Mouse (Mus musculus): ENCODE results near the gene Srd5a1. TPM values are rescaled to one million over a fixed set of nuclear protein-coding genes. Genes with fewer than 3 reads are reported as not detected.
"Not testable (repeated sequence)": the region's sequence is repeated elsewhere in the genome, so short reads cannot be mapped to it uniquely, and the experiment has no call there.

Srd5a1 gene
- polyA plus RNA-seq, 1 experiment from 2014 or later, result 25.5 TPM

DNA sequence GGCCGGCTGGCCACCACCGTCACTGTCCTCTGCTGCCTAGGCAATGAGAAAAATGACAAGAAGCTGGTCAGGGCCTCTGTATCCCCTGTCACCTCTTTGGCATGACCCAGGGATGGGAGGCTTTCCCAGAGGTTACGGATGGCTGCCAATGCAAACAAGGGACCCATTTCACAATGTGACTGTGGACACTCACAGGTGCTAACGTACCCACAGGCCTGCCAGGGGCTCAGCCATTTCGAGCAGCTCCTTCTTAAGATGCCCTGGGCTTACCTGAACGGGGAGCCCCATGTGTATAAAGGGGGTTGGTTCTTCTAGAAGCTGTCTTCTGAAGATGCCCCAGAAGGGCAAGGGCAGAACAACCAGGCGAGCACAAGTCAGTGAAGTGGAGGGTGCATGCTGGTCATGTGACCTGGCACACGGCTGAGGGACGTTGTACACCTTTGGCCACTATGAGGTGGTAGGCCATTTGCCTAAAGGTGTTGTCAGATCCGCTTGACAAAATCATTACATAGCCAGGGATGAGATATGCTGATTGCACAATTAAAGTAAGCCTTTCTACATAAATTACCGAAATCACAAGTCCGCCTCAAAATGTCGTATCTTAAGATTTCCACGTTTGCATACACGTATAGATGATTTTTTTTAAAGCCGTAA is 33.9 kb downstream of the Srd5a1 start:
- no peak overlapping the region for H3K9ac ChIP-seq (replicated peaks; ENCODE audit: low read length)
- no peak overlapping the region for H3K4me3 ChIP-seq (replicated peaks; ENCODE audit: low read depth, low read length)
- no peaks in the 10 kb centered on the region for H3K27me3 ChIP-seq (ENCODE audit: control insufficient read depth, insufficient read depth, low read length)
- DNase-seq (no peak), ATAC-seq (ENCODE audit: low FRiP score, low TSS enrichment) (no peak)
- WGBS, result 92% methylated on average over 16 of the region's 16 CpGs
- H3K9me3 ChIP-seq (ENCODE audit: control insufficient read depth, low read length), result no peaks in the 10 kb centered on the region
- H3K27ac ChIP-seq (replicated peaks; ENCODE audit: low read depth, low read length), result no peak overlapping the region
- H3K36me3 ChIP-seq (ENCODE audit: control insufficient read depth, insufficient read depth, low read length), result no peaks in the 10 kb centered on the region
- no peak overlapping the region for H3K4me2 ChIP-seq (ENCODE audit: low read length)
- H3K4me1 ChIP-seq (ENCODE audit: control insufficient read depth, insufficient read depth, low read length), result no peaks in the 10 kb centered on the region

DNA sequence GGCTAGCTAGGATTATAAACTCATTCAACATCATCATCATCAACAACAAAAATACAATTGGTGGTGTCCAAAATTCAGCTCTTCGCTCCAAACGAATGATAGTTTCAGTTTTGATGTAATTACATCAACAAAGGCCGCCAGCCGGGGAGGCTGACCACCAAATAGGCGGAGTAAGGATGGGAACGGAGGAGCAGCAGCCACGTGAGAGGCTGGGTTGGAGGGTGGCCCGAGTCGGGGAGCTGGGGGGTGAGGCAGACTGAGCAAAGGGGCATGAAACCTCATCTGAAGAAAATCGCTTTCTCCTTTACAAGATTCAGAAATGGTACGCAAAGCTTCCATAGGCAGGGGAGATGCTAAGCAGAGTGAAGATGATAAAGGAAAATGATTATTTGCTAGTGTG is 34.6 kb downstream of the Srd5a1 start:
- Histone ChIP-seq H3K36me3 (ENCODE audit: control insufficient read depth, insufficient read depth, low read length) (no peaks in the 10 kb centered on the region), H3K4me3 (replicated peaks; ENCODE audit: low read depth, low read length) (no peak overlapping the region), H3K9me3 (ENCODE audit: control insufficient read depth, low read length) (no peaks in the 10 kb centered on the region), H3K27me3 (ENCODE audit: control insufficient read depth, insufficient read depth, low read length) (no peaks in the 10 kb centered on the region), H3K9ac (replicated peaks; ENCODE audit: low read length) (no peak overlapping the region), H3K4me2 (ENCODE audit: low read length) (no peak overlapping the region), H3K4me1 (ENCODE audit: control insufficient read depth, insufficient read depth, low read length) (no peaks in the 10 kb centered on the region), H3K27ac (replicated peaks; ENCODE audit: low read depth, low read length) (no peak overlapping the region)
- no peak for DNase-seq
- WGBS, result 66% methylated on average over 11 of the region's 11 CpGs
- no peak for ATAC-seq (ENCODE audit: low FRiP score, low TSS enrichment)

DNA sequence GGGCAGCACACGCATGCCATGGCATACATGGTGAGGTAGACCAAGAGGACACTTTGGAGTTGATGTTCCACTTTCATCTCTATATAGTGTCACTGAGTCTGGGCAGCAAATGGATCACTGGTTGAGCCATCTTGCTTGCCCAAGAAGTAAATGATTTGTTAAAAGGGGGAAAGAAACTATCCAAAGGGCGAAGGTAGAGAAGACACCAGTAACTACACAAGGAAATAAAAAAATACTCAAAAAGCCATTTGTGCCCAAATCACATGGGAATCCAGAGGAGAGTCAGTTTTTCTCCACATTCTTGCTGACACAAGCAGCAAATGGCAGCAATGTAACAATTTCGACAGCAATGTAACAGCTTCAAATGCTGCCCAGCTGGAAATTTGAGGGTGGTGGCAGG is 38.6 kb downstream of the Srd5a1 start:
- DNase-seq (no peak), ATAC-seq (ENCODE audit: low FRiP score, low TSS enrichment) (no peak)
- Histone ChIP-seq H3K27ac (replicated peaks; ENCODE audit: low read depth, low read length) (no peak overlapping the region), H3K9ac (replicated peaks; ENCODE audit: low read length) (no peak overlapping the region), H3K4me1 (ENCODE audit: control insufficient read depth, insufficient read depth, low read length) (no peaks in the 10 kb centered on the region), H3K27me3 (ENCODE audit: control insufficient read depth, insufficient read depth, low read length) (no peaks in the 10 kb centered on the region), H3K4me2 (ENCODE audit: low read length) (no peak overlapping the region), H3K36me3 (ENCODE audit: control insufficient read depth, insufficient read depth, low read length) (no peaks in the 10 kb centered on the region), H3K4me3 (replicated peaks; ENCODE audit: low read depth, low read length) (no peak overlapping the region), H3K9me3 (ENCODE audit: control insufficient read depth, low read length) (no peaks in the 10 kb centered on the region)
- 95% methylated on average over 3 of the region's 3 CpGs for WGBS

DNA sequence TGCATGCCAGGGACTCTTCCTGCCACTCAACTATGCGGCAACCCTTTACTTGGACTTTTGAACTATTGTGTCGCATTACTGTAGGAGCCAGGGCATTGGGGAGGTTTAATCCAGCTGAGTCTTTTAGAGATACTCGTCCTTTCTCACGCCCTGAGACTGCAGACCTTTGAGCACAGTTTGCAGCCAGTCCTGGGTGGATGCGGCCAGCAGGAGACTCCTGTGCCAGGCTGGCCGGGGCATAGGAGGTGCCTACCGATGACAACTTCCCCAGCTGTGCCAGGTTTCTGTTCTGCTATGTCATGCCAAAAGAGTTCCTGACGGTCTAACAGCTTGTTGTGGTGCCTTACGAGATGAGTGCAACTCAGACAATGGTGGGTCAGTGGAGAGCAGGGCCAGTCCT is 42.0 kb downstream of the Srd5a1 start:
- Histone ChIP-seq H3K9ac (replicated peaks; ENCODE audit: low read length) (no peak overlapping the region), H3K27ac (replicated peaks; ENCODE audit: low read depth, low read length) (no peak overlapping the region), H3K36me3 (ENCODE audit: control insufficient read depth, insufficient read depth, low read length) (no peaks in the 10 kb centered on the region), H3K4me1 (ENCODE audit: control insufficient read depth, insufficient read depth, low read length) (no peaks in the 10 kb centered on the region), H3K27me3 (ENCODE audit: control insufficient read depth, insufficient read depth, low read length) (no peaks in the 10 kb centered on the region), H3K4me2 (ENCODE audit: low read length) (no peak overlapping the region), H3K4me3 (replicated peaks; ENCODE audit: low read depth, low read length) (no peak overlapping the region), H3K9me3 (ENCODE audit: control insufficient read depth, low read length) (no peaks in the 10 kb centered on the region)
- ATAC-seq (ENCODE audit: low FRiP score, low TSS enrichment), result no peak
- 77% methylated on average over 9 of the region's 9 CpGs for WGBS
- DNase-seq, result no peak

DNA sequence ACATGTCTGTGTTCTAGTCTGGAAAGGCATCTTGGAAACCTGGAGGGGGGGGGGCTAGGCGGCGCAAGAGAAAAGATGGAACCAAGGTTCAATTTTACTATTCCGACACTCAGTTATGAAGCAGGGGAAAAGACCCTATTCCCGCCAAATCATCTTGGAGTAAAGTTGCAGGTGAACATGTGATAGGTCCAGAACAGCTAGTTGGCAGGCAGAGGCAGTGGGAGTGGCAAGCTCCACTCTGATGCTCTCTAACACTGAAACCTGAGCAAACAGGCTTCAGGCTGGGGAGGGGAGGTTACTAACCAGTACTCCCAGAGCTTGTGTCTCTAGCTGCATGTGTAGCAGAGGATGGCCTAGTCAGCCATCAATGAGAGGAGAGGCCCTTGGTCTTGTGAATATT is 45.8 kb downstream of the Srd5a1 start:
- not testable (repeated sequence) for H3K27ac ChIP-seq (replicated peaks; ENCODE audit: low read depth, low read length); H3K4me2 ChIP-seq (ENCODE audit: low read length); H3K9ac ChIP-seq (replicated peaks; ENCODE audit: low read length); H3K4me1 ChIP-seq (ENCODE audit: control insufficient read depth, insufficient read depth, low read length); H3K27me3 ChIP-seq (ENCODE audit: control insufficient read depth, insufficient read depth, low read length); H3K9me3 ChIP-seq (ENCODE audit: control insufficient read depth, low read length); H3K4me3 ChIP-seq (replicated peaks; ENCODE audit: low read depth, low read length); ATAC-seq (ENCODE audit: low FRiP score, low TSS enrichment); DNase-seq; H3K36me3 ChIP-seq (ENCODE audit: control insufficient read depth, insufficient read depth, low read length)
- 89% methylated on average over 4 of the region's 4 CpGs for WGBS

DNA sequence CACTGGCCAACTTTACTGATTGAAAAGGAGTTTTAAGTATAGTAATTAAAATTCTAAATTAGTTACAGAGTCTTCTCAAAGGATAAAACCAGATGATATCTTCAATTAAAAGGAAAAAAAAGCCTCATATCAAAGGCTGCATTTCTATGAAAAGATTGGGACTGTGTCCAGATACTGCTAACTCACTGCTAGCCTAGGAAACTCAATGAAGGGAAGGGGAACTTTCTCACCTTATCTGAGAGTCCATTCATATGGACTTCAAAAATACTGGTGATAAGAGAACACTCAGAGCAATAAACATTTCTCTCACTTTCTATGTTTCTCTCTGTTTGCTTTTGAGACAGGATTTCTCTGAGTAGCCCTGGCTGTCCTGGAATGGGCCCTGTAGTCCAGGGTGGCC is 46.7 kb downstream of the Srd5a1 start:
- DNase-seq (no peak), ATAC-seq (ENCODE audit: low FRiP score, low TSS enrichment) (no peak)
- no peak overlapping the region for H3K9ac ChIP-seq (replicated peaks; ENCODE audit: low read length)
- no peak overlapping the region for H3K4me2 ChIP-seq (ENCODE audit: low read length)
- H3K27ac ChIP-seq (replicated peaks; ENCODE audit: low read depth, low read length), result no peak overlapping the region
- H3K9me3 ChIP-seq (ENCODE audit: control insufficient read depth, low read length), result no peaks in the 10 kb centered on the region
- no peak overlapping the region for H3K4me3 ChIP-seq (replicated peaks; ENCODE audit: low read depth, low read length)
- no peaks in the 10 kb centered on the region for H3K36me3 ChIP-seq (ENCODE audit: control insufficient read depth, insufficient read depth, low read length)
- H3K4me1 ChIP-seq (ENCODE audit: control insufficient read depth, insufficient read depth, low read length), result peaks cover 6% of the 10 kb centered on the region
- no peaks in the 10 kb centered on the region for H3K27me3 ChIP-seq (ENCODE audit: control insufficient read depth, insufficient read depth, low read length)

DNA sequence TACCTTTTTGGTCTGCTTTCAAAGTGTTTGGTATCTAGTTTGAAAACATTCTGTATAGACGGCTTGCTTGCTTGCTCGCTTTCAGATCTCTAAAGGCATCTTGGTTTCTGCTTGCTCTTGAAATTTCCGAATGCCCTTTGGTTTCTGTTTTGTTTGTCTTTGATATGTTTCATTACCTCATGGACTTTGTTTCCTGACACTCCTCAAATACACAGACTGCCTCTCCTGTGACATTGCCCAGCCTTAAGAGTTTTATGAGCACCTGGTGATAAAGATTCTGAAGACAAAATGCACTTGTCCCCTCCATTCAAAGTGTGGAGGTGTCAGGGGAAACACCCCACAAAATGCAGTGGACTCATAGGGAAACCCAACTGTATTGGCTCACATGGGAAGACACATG is 47.3 kb downstream of the Srd5a1 start:
- Histone ChIP-seq H3K4me1 (ENCODE audit: control insufficient read depth, insufficient read depth, low read length) (peaks cover 12% of the 10 kb centered on the region), H3K27ac (replicated peaks; ENCODE audit: low read depth, low read length) (no peak overlapping the region), H3K9me3 (ENCODE audit: control insufficient read depth, low read length) (no peaks in the 10 kb centered on the region), H3K4me2 (ENCODE audit: low read length) (no peak overlapping the region), H3K9ac (replicated peaks; ENCODE audit: low read length) (no peak overlapping the region), H3K36me3 (ENCODE audit: control insufficient read depth, insufficient read depth, low read length) (no peaks in the 10 kb centered on the region), H3K27me3 (ENCODE audit: control insufficient read depth, insufficient read depth, low read length) (no peaks in the 10 kb centered on the region), H3K4me3 (replicated peaks; ENCODE audit: low read depth, low read length) (no peak overlapping the region)
- 92% methylated on average over 3 of the region's 3 CpGs for WGBS
- DNase-seq (no peak), ATAC-seq (ENCODE audit: low FRiP score, low TSS enrichment) (no peak)

DNA sequence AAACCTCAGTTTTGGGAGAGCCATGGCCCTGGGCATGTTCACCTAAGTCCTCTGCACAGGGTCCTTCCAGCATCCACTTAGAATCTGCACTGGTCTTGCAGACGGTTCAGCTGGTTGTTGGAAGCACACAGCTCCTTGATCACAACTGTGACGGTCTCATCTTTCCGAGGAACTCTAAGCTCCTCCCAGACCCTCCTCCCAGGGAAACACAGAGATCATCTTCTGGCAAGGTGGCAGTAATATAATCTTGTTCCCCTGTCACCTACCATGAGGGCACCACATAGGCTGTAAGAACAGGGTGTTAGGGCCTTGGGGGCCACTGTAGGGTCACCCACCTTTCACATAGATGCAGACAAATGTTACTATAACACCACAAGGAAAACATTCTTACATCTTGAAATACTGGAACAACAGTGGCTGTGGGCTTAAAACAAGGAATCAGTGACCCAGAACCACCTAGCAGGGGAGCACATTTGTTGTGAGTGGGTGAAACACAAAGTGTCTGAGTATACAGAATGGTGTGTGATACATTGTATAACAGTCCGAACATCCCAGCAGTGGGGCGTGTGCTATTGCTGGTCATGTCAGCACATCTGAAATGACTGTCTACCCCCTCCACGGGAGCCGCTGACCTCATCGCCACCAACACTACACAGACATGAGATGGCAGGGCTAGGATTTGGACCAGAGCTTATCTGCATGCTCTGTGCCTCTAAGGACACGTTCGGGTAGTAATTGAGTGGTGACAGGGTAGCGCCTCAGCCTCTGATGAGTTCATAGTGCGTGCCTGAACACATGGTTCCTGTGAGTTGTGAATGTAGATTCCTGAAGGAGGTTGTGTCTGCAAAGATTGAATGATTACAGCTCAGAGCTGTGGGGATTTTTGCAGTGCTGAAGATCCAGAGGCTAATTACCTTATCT is 48.3 kb downstream of the Srd5a1 start:
- H3K4me3 ChIP-seq (replicated peaks; ENCODE audit: low read depth, low read length), result no peak overlapping the region
- 67% methylated on average over 12 of the region's 12 CpGs for WGBS

DNA sequence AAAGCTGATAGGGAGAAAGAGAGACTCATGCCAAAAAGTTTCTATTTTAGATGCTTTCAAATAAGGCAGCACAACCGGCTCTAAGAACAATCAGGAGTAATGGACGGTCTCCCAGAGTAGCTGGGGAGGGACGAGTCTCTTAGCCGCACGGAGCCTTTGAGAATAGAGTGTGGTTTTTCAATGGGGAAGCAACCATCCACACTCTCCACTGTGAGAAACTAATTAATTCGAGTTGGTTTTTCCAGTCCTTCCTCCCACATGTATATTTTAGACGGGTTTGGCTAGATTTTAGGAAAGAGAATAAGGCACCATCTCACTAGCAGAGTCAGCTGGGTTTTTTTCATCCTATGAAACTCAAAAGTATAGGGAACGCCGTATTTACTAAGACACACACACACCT is 49.2 kb downstream of the Srd5a1 start:
- Histone ChIP-seq H3K9ac (replicated peaks; ENCODE audit: low read length) (no peak overlapping the region), H3K36me3 (ENCODE audit: control insufficient read depth, insufficient read depth, low read length) (no peaks in the 10 kb centered on the region), H3K4me3 (replicated peaks; ENCODE audit: low read depth, low read length) (no peak overlapping the region), H3K4me2 (ENCODE audit: low read length) (no peak overlapping the region), H3K9me3 (ENCODE audit: control insufficient read depth, low read length) (no peaks in the 10 kb centered on the region), H3K27ac (replicated peaks; ENCODE audit: low read depth, low read length) (no peak overlapping the region), H3K27me3 (ENCODE audit: control insufficient read depth, insufficient read depth, low read length) (no peaks in the 10 kb centered on the region), H3K4me1 (ENCODE audit: control insufficient read depth, insufficient read depth, low read length) (peaks cover 12% of the 10 kb centered on the region)
- DNase-seq, result no peak
- WGBS, result 74% methylated on average over 9 of the region's 9 CpGs
- ATAC-seq (ENCODE audit: low FRiP score, low TSS enrichment), result no peak

More for the DNA sequence above, 48.3 kb downstream of the Srd5a1 start:
- Histone ChIP-seq H3K36me3 (ENCODE audit: control insufficient read depth, insufficient read depth, low read length) (no peaks in the 10 kb centered on the region), H3K4me1 (ENCODE audit: control insufficient read depth, insufficient read depth, low read length) (peaks cover 12% of the 10 kb centered on the region), H3K4me2 (ENCODE audit: low read length) (no peak overlapping the region), H3K27ac (replicated peaks; ENCODE audit: low read depth, low read length) (no peak overlapping the region), H3K9ac (replicated peaks; ENCODE audit: low read length) (no peak overlapping the region), H3K27me3 (ENCODE audit: control insufficient read depth, insufficient read depth, low read length) (no peaks in the 10 kb centered on the region), H3K9me3 (ENCODE audit: control insufficient read depth, low read length) (no peaks in the 10 kb centered on the region)
- ATAC-seq (ENCODE audit: low FRiP score, low TSS enrichment), result no peak
- no peak for DNase-seq
